Mouse (Mus musculus): Measurements from ENCODE around the gene Ttf2.

Gene Ttf2

DNA sequence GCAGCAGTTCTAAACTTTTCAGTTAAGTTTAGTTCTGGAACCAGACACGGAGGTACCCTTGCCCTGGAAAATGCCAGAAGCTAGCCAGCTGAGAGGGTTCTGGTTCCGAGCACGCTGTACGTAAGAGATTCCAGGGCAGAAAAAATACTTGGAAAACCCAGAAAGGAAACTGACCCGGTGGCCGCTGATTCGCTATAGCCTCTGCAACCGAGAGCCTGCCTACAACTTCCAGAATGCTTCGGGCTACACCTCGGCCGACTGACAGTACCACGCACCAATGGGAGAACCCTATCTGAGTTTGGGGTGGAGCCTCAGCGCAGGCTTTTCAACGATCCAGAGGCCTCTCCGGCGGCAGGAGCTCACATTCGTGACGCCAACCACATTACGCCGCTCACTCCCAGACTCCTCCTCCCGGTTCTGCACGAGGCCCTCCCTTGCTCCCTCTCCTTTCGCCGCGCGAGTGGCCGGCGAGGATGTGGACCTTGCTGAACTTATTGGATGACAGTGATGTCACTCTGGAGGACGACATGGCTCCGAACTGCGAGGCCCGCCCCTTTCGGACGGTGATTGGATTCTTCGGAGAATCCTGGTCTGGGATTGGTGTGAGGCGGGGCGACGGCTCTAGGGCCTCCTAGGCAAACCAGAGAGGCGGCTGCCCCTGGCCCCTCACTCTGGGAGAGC is 47.5 kb downstream of the Ttf2 start, which contains the start of gene Trim45:
Trim45 (plus strand) TSS at position 378 of the 681 bp plus-strand sequence.
- in situ Hi-C loops (cut with MboI; ENCODE audit: low sequenced_read_pairs) = no loop called here

DNA sequence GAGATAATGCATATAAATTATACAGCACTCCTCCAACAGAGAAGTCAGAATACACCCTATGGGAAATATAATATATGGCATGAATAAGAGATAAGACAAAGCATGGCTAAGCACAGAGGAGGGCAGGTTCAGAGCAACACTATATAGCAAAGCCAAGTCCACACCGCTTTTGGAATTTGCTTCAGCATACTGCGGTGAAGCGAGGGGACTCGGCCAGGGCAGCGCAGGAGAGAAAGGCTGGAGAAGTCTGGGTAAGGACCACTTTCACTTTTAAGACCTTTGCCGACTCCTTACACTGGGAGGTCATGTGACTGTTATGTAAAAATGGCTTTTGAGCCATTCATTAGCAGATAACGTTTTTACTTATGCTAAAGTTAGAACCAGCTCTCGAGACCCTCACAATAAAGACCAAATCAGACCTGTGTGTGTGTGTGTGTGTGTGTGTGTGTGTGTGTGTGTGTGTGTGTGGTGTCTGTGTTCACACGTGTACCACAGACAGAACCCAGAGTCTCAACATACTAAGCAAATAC is 48.8 kb downstream of the Ttf2 start:
- in situ Hi-C loops (cut with MboI; ENCODE audit: low sequenced_read_pairs) = no loop called here

DNA sequence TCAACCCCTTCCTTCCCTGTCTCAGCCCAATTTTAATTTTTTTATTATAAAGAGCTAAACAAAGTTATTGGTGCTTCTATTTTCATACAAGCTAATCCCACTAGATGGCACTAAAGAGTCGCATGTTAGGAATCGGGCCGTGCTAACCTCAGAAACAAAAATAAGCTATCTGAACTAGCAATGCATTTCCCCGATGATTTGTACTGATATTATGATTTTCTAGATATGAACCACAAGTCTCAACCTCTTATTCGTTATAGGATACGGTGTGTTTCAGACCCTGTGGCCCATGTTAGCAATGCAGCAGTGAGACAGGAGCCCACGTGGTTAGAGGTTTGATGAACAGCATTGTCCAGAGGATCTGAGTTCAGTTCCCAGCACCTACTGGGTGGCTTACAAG is 52.6 kb downstream of the Ttf2 start:
- in situ Hi-C loops (cut with MboI; ENCODE audit: low sequenced_read_pairs) = no loop called here

DNA sequence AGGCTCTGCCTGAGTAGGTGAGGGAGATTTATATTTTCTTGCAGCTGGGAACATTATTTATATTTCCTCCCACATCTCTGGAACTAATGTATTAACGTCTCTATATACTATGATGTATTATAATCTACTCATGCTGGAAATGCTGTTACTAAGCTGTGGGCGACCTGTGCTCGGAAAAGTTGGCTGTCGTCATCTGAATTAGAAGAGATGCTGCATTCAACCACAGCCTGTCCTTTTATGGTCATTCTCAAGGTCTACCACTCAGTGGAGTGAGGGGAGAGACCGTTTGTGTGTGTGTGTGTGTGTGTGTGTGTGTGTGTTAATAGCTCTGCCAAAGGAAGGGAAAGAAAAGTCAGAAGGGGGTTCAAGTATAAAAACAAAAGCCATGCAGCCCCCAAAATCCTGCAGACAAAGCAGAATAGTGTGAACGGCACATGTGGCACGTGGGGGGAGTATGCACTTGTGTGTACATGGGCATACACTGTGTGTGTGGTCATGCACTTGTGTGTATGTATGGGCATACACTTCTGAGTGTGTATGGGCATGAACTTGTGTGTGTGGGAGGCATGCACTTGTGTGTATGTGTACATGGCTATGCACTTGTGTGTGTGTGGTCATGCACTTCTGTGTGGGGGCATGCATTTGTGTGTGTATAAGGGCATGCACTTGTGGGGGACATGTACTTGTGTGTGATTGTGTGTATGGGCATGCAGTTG is 57.8 kb downstream of the Ttf2 start:
- in situ Hi-C loops (cut with MboI; ENCODE audit: low sequenced_read_pairs) = no loop called here

DNA sequence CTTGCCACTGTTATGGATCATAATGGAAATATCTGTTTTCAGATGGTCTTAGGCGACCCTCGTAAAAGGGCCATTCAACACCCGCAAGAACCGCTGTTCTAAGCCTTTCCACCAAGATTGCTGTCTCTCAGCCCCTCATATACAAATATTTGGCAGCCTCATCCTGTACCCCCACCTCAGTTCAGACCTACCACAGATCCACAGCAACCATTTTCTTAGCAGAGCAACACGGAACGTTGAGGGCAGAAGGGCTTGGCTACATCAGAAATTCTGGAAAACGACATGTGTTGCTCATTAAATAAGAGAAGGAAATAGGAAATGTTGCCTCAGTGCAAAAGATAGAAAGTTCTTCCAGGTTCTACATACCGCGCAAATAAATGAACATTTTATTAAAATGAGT is 58.4 kb downstream of the Ttf2 start:
- in situ Hi-C loops (cut with MboI; ENCODE audit: low sequenced_read_pairs) = no loop called here

DNA sequence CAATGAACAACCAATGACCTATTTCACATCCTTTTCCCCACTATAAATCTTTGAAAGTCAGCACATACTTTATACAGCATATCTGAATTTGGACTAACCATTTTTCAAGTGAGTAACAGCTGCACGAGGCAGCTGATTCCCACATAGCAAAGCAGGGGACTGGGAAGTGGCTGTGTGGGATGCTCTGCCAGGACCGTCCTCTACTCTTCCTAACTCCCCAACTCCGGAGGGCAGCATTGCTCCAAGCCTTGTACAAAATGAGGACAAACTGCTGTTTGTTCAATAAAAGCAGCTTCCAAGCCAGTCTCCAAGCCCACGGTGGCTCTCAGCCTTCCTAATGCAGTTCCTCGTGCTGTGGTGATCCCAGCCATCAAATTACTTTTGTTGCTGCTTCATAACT is 58.8 kb downstream of the Ttf2 start:
- in situ Hi-C loops (cut with MboI; ENCODE audit: low sequenced_read_pairs) = no loop called here

DNA sequence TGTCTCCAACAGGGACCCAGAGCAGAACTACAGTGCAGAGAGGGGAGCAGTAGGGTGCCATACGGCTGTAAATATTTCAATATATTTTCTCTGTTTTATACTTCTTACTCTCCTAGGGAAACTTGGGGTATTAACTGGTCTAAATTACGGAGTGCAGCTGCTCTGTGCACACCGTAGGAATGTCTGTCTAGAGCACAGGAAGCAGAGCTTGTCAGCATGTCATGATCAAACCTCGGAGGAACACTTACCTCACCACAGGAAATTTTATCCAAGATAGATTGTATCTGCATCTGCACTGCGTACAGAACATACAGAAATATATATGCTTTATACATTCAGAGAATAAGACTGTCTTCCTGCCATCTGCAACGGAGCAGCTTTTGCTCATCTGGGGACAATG is 60.9 kb downstream of the Ttf2 start:
- in situ Hi-C loops (cut with MboI; ENCODE audit: low sequenced_read_pairs) = no loop called here

DNA sequence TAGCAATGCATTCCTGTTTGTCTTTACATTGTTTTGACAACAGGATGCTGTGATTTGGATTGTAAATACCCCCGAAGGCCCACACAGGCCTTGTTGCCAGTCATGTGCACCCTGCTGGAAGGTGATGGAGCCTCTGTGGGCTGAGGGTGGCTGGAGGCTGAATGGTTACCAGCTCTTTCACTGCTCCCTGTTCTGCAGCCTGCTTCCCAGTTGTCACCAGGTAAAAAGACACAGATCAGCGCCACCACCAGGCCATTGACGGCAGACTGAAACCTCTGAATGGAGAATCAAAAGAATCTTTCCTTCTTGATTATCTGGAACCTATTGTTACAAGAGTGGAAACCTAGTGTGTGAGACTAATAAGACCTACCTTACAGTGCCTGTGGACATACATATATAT is 62.5 kb downstream of the Ttf2 start:
- in situ Hi-C loops (cut with MboI; ENCODE audit: low sequenced_read_pairs) = no loop called here

DNA sequence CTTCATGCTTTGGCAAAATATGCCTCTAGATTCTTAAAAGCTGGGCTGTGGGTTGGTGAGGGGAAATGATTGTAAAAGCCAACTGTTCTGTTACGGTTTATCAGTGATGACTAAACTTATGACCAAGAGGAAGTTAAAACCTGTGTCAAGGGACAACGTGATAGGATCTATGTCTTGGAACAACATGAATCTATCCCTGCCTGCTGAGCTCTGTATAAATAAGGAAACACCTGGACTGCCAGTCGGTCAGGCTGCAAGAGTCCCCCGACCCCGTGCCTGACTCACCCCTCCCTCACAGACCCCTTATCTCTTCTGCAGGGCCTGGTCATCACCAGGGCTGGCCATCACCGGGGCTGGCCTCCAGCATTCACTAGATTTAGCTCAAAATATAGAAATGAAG is 63.3 kb downstream of the Ttf2 start:
- in situ Hi-C loops (cut with MboI; ENCODE audit: low sequenced_read_pairs) = no loop called here

DNA sequence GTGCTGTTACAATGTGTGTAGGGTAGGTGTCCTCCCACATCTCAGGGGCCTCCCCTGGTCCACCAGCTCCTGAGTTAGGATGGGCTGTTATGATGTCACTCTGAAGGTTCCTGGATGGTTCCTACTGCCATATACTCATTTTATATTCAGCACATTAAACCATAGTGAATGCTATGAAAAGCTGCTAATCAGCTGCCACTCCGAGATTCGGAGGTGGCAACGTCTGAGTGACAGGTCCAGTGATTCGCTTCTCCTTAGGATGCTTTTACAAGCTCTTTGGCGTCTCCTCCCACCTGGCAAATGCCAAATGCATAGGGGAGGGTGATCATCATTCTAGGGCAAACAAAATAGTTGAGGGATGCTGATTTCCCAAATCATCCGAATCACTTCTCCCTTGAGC is 74.0 kb downstream of the Ttf2 start:
- in situ Hi-C loops (cut with MboI; ENCODE audit: low sequenced_read_pairs) = no loop called here

DNA sequence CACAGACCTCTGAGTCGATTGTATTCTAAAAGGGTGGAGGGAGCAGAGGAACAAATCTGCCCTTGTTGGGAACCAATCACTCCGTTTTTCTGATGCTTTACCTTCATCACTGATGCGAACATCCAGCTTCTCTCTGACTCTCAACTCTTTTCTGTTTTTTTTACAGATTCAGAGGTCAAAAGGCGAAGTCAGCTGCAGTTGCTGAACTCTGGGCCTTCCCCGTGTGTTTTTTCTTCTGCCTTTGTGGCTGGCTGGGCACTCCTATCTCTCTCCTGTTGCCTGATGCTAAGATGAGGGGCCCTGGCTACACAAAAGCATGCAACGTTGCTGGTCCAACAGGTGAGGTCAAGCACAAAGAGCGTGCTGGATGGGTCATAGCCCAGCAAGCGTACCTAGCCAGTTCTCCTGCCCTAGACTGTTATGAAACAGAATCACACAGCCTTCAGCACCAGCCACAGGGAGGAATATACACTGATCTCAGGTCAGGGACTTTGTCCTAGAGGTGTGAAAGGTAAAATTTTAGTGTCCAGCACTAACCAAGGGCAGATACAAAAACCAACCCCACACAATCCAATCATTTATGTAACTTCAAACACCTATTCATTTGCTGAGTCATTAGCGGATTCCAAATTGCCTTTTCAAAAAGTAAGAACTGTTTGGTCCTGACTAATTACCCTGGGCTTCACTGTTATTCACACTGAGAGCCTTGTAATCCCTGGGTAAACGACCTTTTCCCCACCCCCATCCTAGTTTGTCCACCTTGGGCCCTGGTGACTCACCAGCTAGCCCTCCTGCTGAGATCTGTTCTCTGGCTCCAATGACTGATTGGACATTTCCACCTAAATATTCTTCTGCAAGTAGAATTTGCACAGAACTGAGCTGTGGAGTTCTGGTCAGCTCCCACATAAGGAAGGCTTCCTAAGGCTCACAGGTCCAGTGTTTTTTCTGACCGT is 76.8 kb downstream of the Ttf2 start:
- in situ Hi-C loops (cut with MboI; ENCODE audit: low sequenced_read_pairs) = no loop called here

DNA sequence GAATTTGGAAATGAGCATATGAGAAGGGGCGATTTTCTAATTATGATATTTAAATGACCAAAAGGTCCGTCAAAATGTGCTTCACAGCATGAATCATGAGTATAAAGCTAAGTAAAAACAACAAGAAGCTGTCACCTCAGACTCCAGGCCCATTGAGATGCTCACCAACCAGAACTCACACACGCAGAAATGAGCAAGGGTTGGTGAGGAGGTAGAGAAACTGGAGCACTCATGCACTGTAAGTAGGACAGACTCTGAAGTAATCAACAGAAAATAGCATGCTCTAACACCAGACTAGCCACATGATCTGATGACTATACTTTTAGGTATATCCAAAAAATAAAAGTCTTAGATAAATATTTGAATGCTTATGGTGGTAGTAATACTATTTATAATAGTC is 79.1 kb downstream of the Ttf2 start:
- in situ Hi-C loops (cut with MboI; ENCODE audit: low sequenced_read_pairs) = no loop called here

DNA sequence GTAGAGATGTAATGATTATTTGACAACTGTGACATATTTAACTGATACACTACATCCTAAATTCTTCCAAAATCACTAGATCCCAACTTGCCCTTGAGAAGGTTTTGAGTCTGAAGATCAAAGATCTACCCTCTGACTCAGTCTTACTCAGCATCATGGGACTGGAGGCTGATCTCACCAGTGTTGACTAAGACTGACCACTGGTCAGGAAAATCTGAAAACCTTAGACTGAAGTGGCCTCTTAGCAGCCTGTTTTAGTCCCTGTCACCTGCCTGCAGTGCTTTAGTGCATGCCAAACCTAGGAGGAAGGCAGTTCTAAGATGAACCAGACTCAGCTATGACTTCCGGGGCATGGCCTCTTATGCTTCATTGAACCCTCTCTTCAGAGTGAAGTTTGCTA is 80.2 kb downstream of the Ttf2 start:
- in situ Hi-C loops (cut with MboI; ENCODE audit: low sequenced_read_pairs) = no loop called here

Data from CH12F3 (cell line).